Mouse (Mus musculus) thymus, adult 2 months (tissue): ENCODE measurements around the gene Pcgf5.

ENCODE experiments used
- CTCF ChIP-seq: fragments of 200-500 bp; IDR thresholded peaks from 2 replicates; pipeline ENCODE4 v1.5.1; 2012; ENCODE audit warnings: mild to moderate bottlenecking, control low read depth, low read length, moderate library complexity, borderline replicate concordance; ENCODE audit not compliant: control insufficient read depth, poor library complexity, insufficient read depth; ENCODE audit errors: extremely low read depth
- POLR2A ChIP-seq: fragments of 200-500 bp; IDR thresholded peaks from 2 replicates; pipeline ENCODE4 v1.6.1; 2012; ENCODE audit warnings: mild to moderate bottlenecking, low read length, control low read depth, moderate library complexity; ENCODE audit not compliant: control insufficient read depth, poor library complexity, insufficient read depth; ENCODE audit errors: extremely low read depth

DNA sequence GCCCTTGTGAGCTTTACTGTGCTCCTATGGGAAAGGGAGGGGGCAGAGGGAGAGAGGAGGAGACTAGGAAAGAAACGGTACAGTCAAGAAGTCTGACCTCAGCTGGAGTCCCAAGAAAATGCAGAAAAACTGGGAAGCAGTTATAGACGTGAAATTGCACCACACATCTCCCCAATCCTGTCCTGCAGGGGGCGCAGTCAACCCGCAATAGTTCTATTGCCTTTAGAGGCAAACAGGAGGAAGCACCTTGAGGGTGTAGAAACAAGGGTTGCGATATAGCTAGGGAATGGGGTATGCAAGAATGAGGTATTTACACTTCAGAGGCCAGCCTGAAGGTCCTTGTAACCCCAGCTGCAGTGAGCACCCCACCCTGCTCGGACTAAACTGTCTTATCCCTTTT lies 122.0 kb downstream of the Pcgf5 start:
- TF ChIP-seq CTCF: no peak
- no peak for TF ChIP-seq POLR2A
